Mouse (Mus musculus) adrenal gland, postnatal 25 days (tissue): Measurements from ENCODE around the gene Eps8. TPM values are rescaled to one million over a fixed set of nuclear protein-coding genes. Genes with fewer than 3 reads are reported as not detected.
"Not testable (repeated sequence)": the region's sequence is repeated elsewhere in the genome, so short reads cannot be mapped to it uniquely, and the experiment has no call there.

Experiments used
- DNase-seq: peaks from one replicate; pipeline ENCODE4 v3.0.0; 2021; ENCODE audit warnings: mixed read lengths
- total RNA-seq: library from RNA; stranded (reverse); gene quantifications from 2 replicates; pipeline ENCODE4 v1.2.3, GENCODE M21; 2021

Gene Eps8
- total RNA-seq, 1 experiment from 2014 or later = 44.1 TPM

GRCm38 (mm10) chr6:137514872-137515271 is 139.8 kb downstream of the Eps8 start:
- no peak for DNase-seq

GRCm38 (mm10) chr6:137512753-137513152 is 141.9 kb downstream of the Eps8 start:
- no peak for DNase-seq

- no peak for DNase-seq
Measured at GRCm38 (mm10) chr6:137509341-137510045, 145.2 kb downstream of the Eps8 start.

- no peak for DNase-seq
Measured at GRCm38 (mm10) chr6:137508936-137509335, 145.7 kb downstream of the Eps8 start.

GRCm38 (mm10) chr6:137506563-137506962 is 148.1 kb downstream of the Eps8 start:
- DNase-seq = no peak

GRCm38 (mm10) chr6:137505555-137506227 is 149.0 kb downstream of the Eps8 start:
- no peak for DNase-seq

GRCm38 (mm10) chr6:137504052-137504451 is 150.6 kb downstream of the Eps8 start:
- no peak for DNase-seq

GRCm38 (mm10) chr6:137503462-137503861 is 151.2 kb downstream of the Eps8 start:
- no peak for DNase-seq

GRCm38 (mm10) chr6:137503009-137503408 is 151.7 kb downstream of the Eps8 start:
- DNase-seq = no peak

- DNase-seq = no peak
Measured at GRCm38 (mm10) chr6:137498781-137499180, 155.9 kb downstream of the Eps8 start.

- DNase-seq = no peak
Measured at GRCm38 (mm10) chr6:137497208-137497835, 157.4 kb downstream of the Eps8 start.

GRCm38 (mm10) chr6:137496562-137496961 is 158.1 kb downstream of the Eps8 start:
- no peak for DNase-seq

- DNase-seq = no peak
Measured at GRCm38 (mm10) chr6:137495233-137495632, 159.4 kb downstream of the Eps8 start.

- DNase-seq = no peak
Measured at GRCm38 (mm10) chr6:137494801-137495200, 159.9 kb downstream of the Eps8 start.

GRCm38 (mm10) chr6:137494136-137494475 is 160.6 kb downstream of the Eps8 start:
- DNase-seq = no peak

- no peak for DNase-seq
Measured at GRCm38 (mm10) chr6:137493211-137494135, 161.2 kb downstream of the Eps8 start.

GRCm38 (mm10) chr6:137492582-137492981 is 162.1 kb downstream of the Eps8 start:
- no peak for DNase-seq

GRCm38 (mm10) chr6:137491659-137492058 is 163.0 kb downstream of the Eps8 start:
- DNase-seq = no peak

- no peak for DNase-seq
Measured at GRCm38 (mm10) chr6:137490115-137490514, 164.6 kb downstream of the Eps8 start.

GRCm38 (mm10) chr6:137487443-137487842 is 167.2 kb downstream of the Eps8 start:
- no peak for DNase-seq

GRCm38 (mm10) chr6:137482891-137483290 is 171.8 kb downstream of the Eps8 start:
- no peak for DNase-seq

GRCm38 (mm10) chr6:137475695-137476094 is 179.0 kb downstream of the Eps8 start:
- not testable (repeated sequence) for DNase-seq
